In the genomic region with DNA sequence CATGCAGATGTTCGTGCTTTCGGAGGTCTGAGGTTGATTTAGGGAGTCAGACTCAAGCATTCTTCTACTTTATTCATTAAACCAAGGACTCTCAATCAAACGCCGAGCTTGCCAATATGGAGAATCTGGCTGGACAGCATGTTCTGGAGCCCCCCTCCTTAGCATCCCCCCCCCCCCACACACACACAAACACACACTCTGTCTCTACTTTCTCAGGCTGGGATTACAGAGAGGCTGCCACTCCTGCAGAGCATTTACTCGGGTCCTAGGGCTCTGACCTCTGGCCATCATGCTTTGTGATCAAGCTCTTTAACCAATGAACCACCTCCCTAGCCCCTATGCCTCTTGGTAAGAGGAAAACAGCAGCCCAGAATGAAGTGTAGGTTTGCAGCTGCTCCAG, we compare ENCODE assay signal across 21 mouse cellular contexts. TPM values are rescaled to one million over a fixed set of nuclear protein-coding genes. Genes with fewer than 3 reads are reported as not detected.
DNase-seq lines count a peak whose midpoint lies in the region; ATAC-seq lines count a peak whose summit lies in the region.
"Had no signal": no experiment of that assay in that cellular context is flagged by ENCODE, and none has a peak within 500 bp of the region (broad histone marks: within the 10 kb centered on the region; RNA-seq: fewer than 3 reads in every experiment).

No protein-coding gene starts in this region.

- no peak overlapping the region for H3K4me3 ChIP-seq in forebrain, embryonic 10.5 days
- H3K4me3 ChIP-seq in forebrain, embryonic 16.5 days (replicated peaks; ENCODE audit: low read length): no peak overlapping the region
- H3K4me3 ChIP-seq in hindbrain, embryonic 12.5 days: no peak overlapping the region
- H3K4me3 ChIP-seq in hindbrain, embryonic 14.5 days (replicated peaks; ENCODE audit: low read length): no peak overlapping the region
- no peak overlapping the region for H3K4me3 ChIP-seq in neural tube, embryonic 12.5 days
- no peak overlapping the region for H3K4me3 ChIP-seq in neural tube, embryonic 13.5 days
- H3K4me3 ChIP-seq: embryonic facial prominence, embryonic 13.5 days; erythroblast, embryonic 14.5 days; liver, embryonic 13.5 days had no signal

- no peaks in the 10 kb centered on the region for H3K36me3 ChIP-seq in forebrain, embryonic 10.5 days (replicated peaks)
- H3K36me3 ChIP-seq in forebrain, embryonic 16.5 days (ENCODE audit: control insufficient read depth, insufficient read depth): no peaks in the 10 kb centered on the region
- H3K36me3 ChIP-seq in hindbrain, embryonic 12.5 days: no peaks in the 10 kb centered on the region
- H3K36me3 ChIP-seq in hindbrain, embryonic 14.5 days (replicated peaks; ENCODE audit: control insufficient read depth, insufficient read depth): no peaks in the 10 kb centered on the region
- H3K36me3 ChIP-seq in neural tube, embryonic 12.5 days: no peaks in the 10 kb centered on the region
- no peaks in the 10 kb centered on the region for H3K36me3 ChIP-seq in neural tube, embryonic 13.5 days
- H3K36me3 ChIP-seq: embryonic facial prominence, embryonic 13.5 days; liver, embryonic 13.5 days had no signal

- peak overlapping the region; percentile 88 for H3K27ac ChIP-seq in forebrain, embryonic 10.5 days
- H3K27ac ChIP-seq in forebrain, embryonic 16.5 days (ENCODE audit: low read length): no peak overlapping the region
- H3K27ac ChIP-seq in hindbrain, embryonic 12.5 days: peak overlapping the region; percentile 70; the same call in 1 of the 2 replicates
- no peak overlapping the region for H3K27ac ChIP-seq in hindbrain, embryonic 14.5 days
- H3K27ac ChIP-seq in neural tube, embryonic 12.5 days: peak overlapping the region; percentile 23; the same call in 1 of the 2 replicates
- peak overlapping the region; percentile 78; the same call in 1 of the 2 replicates for H3K27ac ChIP-seq in neural tube, embryonic 13.5 days (replicated peaks)
- H3K27ac ChIP-seq: liver, embryonic 13.5 days had no signal

- WGBS in forebrain, embryonic 10.5 days: 60% methylated on average over 5 of the region's 5 CpGs
- 47% methylated on average over 5 of the region's 5 CpGs for WGBS in forebrain, embryonic 16.5 days
- WGBS in hindbrain, embryonic 12.5 days: 39% methylated on average over 5 of the region's 5 CpGs
- WGBS in hindbrain, embryonic 14.5 days: 38% methylated on average over 5 of the region's 5 CpGs
- 47% methylated on average over 5 of the region's 5 CpGs for WGBS in neural tube, embryonic 12.5 days
- WGBS in neural tube, embryonic 13.5 days: 30% methylated on average over 5 of the region's 5 CpGs

- ATAC-seq in forebrain, embryonic 16.5 days: no peak
- ATAC-seq in hindbrain, embryonic 12.5 days (ENCODE audit: low FRiP score): no peak
- ATAC-seq in hindbrain, embryonic 14.5 days (ENCODE audit: low FRiP score): no peak
- ATAC-seq in neural tube, embryonic 12.5 days (ENCODE audit: low FRiP score, low read depth): no peak
- ATAC-seq in neural tube, embryonic 13.5 days (ENCODE audit: low read depth): no peak

- no peak overlapping the region for H3K9ac ChIP-seq in forebrain, embryonic 16.5 days (replicated peaks; ENCODE audit: low read depth, low read length)
- no peak overlapping the region for H3K9ac ChIP-seq in hindbrain, embryonic 12.5 days
- no peak overlapping the region for H3K9ac ChIP-seq in hindbrain, embryonic 14.5 days
- no peak overlapping the region for H3K9ac ChIP-seq in neural tube, embryonic 12.5 days
- H3K9ac ChIP-seq in neural tube, embryonic 13.5 days: no peak overlapping the region
- H3K9ac ChIP-seq: liver, embryonic 13.5 days had no signal

- H3K9me3 ChIP-seq in forebrain, embryonic 10.5 days: peaks cover 5% of the 10 kb centered on the region
- H3K9me3 ChIP-seq in forebrain, embryonic 16.5 days (ENCODE audit: control insufficient read depth, low read length): no peaks in the 10 kb centered on the region
- H3K9me3 ChIP-seq in hindbrain, embryonic 12.5 days (replicated peaks): no peaks in the 10 kb centered on the region
- H3K9me3 ChIP-seq in hindbrain, embryonic 14.5 days (ENCODE audit: control insufficient read depth, low read length): no peaks in the 10 kb centered on the region
- no peaks in the 10 kb centered on the region for H3K9me3 ChIP-seq in neural tube, embryonic 12.5 days
- no peaks in the 10 kb centered on the region for H3K9me3 ChIP-seq in neural tube, embryonic 13.5 days
- H3K9me3 ChIP-seq: embryonic facial prominence, embryonic 13.5 days; liver, embryonic 13.5 days had no signal

- H3K4me1 ChIP-seq in forebrain, embryonic 10.5 days: peaks cover 87% of the 10 kb centered on the region
- peaks cover 17% of the 10 kb centered on the region for H3K4me1 ChIP-seq in forebrain, embryonic 16.5 days (replicated peaks; ENCODE audit: control insufficient read depth, insufficient read depth, low read length)
- H3K4me1 ChIP-seq in hindbrain, embryonic 12.5 days: peaks cover 43% of the 10 kb centered on the region
- H3K4me1 ChIP-seq in hindbrain, embryonic 14.5 days (replicated peaks; ENCODE audit: control insufficient read depth, insufficient read depth, low read length): peaks cover 18% of the 10 kb centered on the region
- peaks cover 55% of the 10 kb centered on the region for H3K4me1 ChIP-seq in neural tube, embryonic 12.5 days
- H3K4me1 ChIP-seq in neural tube, embryonic 13.5 days (replicated peaks): peaks cover 46% of the 10 kb centered on the region

- H3K4me2 ChIP-seq in forebrain, embryonic 16.5 days (ENCODE audit: low read length): no peak overlapping the region
- H3K4me2 ChIP-seq in hindbrain, embryonic 12.5 days (replicated peaks): no peak overlapping the region
- H3K4me2 ChIP-seq in hindbrain, embryonic 14.5 days (replicated peaks): no peak overlapping the region
- no peak overlapping the region for H3K4me2 ChIP-seq in neural tube, embryonic 12.5 days (replicated peaks)
- no peak overlapping the region for H3K4me2 ChIP-seq in neural tube, embryonic 13.5 days
- H3K4me2 ChIP-seq: heart, embryonic 11.5 days; liver, embryonic 13.5 days had no signal

- H3K27me3 ChIP-seq in forebrain, embryonic 10.5 days (ENCODE audit: poor library complexity, severe bottlenecking): peaks cover 30% of the 10 kb centered on the region
- H3K27me3 ChIP-seq in forebrain, embryonic 16.5 days (replicated peaks; ENCODE audit: control insufficient read depth, insufficient read depth, low read length): no peaks in the 10 kb centered on the region
- peaks cover 2% of the 10 kb centered on the region; the same call in 1 of the 2 replicates for H3K27me3 ChIP-seq in hindbrain, embryonic 12.5 days
- H3K27me3 ChIP-seq in hindbrain, embryonic 14.5 days (ENCODE audit: control insufficient read depth, insufficient read depth, low read length): 0 out of 2 replicates have a peak, but pooled peaks cover 4% of the 10 kb centered on the region
- H3K27me3 ChIP-seq in neural tube, embryonic 12.5 days (replicated peaks): no peaks in the 10 kb centered on the region
- 0 out of 2 replicates have a peak, but pooled peaks cover 4% of the 10 kb centered on the region for H3K27me3 ChIP-seq in neural tube, embryonic 13.5 days
- H3K27me3 ChIP-seq: embryonic facial prominence, embryonic 13.5 days; liver, embryonic 13.5 days had no signal

- no peak for DNase-seq in forebrain, embryonic 10.5 days (ENCODE audit: extremely low spot score, low spot score)
- no peak for DNase-seq in hindbrain, embryonic 14.5 days (ENCODE audit: low spot score)
- no peak for DNase-seq in neural tube, embryonic 10.5 days (ENCODE audit: extremely low spot score, low spot score)
- no peak for DNase-seq in frontal cortex, postnatal 10 days (ENCODE audit: low spot score in 2 of 2)
- DNase-seq: adrenal gland, postnatal 14 days; cerebellum, adult 8-10 months; cerebellum, postnatal 36 days; gastrocnemius, postnatal 10 days; kidney, adult 8-10 months; kidney, postnatal 4 days; liver, embryonic 13.5 days; lung, adult 2 months; thymus, adult 18-20 months; thymus, postnatal 36 days had no signal

RNA-seq across cellular contexts. Expression of gene Id2, which starts 29.3 kb away (rescaled TPM):
- polyA plus RNA-seq in forebrain, embryonic 10.5 days (2016; fragmentation: Nextera tagmentation; extraction: Ambion mirVana): 180 and 197 TPM in 2 replicates
- 592 and 764 TPM in 2 replicates for polyA plus RNA-seq in forebrain, embryonic 16.5 days (2015; fragmentation: Nextera tagmentation; extraction: Ambion mirVana)
- polyA plus RNA-seq in hindbrain, embryonic 12.5 days (2016; fragmentation: Nextera tagmentation; extraction: Ambion mirVana): 321 and 332 TPM in 2 replicates
- polyA plus RNA-seq in hindbrain, embryonic 14.5 days (2014; fragmentation: Nextera tagmentation; extraction: Ambion mirVana): 314 and 316 TPM in 2 replicates
- polyA plus RNA-seq in neural tube, embryonic 12.5 days (2016; fragmentation: Nextera tagmentation; extraction: Ambion mirVana): 203 and 211 TPM in 2 replicates
- polyA plus RNA-seq in neural tube, embryonic 13.5 days (2015; fragmentation: Nextera tagmentation; extraction: Ambion mirVana): 254 and 258 TPM in 2 replicates
- polyA plus RNA-seq: erythroblast, embryonic 14.5 days had no signal

Comparison
In these comparisons a context has a peak if more than half of its experiments do, and no peak if none do; other contexts are left out.
1. H3K27ac ChIP-seq: peak in forebrain, embryonic 10.5 days (single experiment), hindbrain, embryonic 12.5 days (single experiment), neural tube, embryonic 12.5 days (single experiment) and neural tube, embryonic 13.5 days (single experiment); none in forebrain, embryonic 16.5 days (single experiment) and hindbrain, embryonic 14.5 days (single experiment).